Mouse (Mus musculus) v-Abl transformed pro-B cells (cell line): ENCODE measurements around the gene Mt1.

ENCODE experiments used
- in situ Hi-C, 2 experiments: fragments of 400-800 bp; cut with MboI; formaldehyde crosslinking; loops; one replicate each; pipeline ENCODE4 v1.15.1; 2025; ENCODE audit not compliant: unreplicated experiment in 2 of 2

The Mt1 gene

GRCm38 (mm10) chr8:94172809-94173732 is 5.8 kb upstream of the Mt1 start:
- in situ Hi-C loops, result no loop called here

GRCm38 (mm10) chr8:94173848-94174403 is 5.0 kb upstream of the Mt1 start:
- in situ Hi-C loops, result no loop called here

GRCm38 (mm10) chr8:94174619-94175213 is 4.2 kb upstream of the Mt1 start:
- in situ Hi-C loops, result loop anchor here in 1 of 2 experiments (25.0 kb wide), 1 partner anchor 1812 kb away; the partner anchor contains the start of gene Irx5

GRCm38 (mm10) chr8:94177716-94178390 is 1.0 kb upstream of the Mt1 start:
- in situ Hi-C loops, result loop anchor here in 1 of 2 experiments (25.0 kb wide), 1 partner anchor 1816 kb away; the partner anchor contains the start of gene Irx5

- in situ Hi-C loops, result loop anchor here (10.0 to 25.0 kb wide), 2 partner anchors 1815 to 1818 kb away; partner anchors contain the start of gene Irx5 (in 1 of the 2)
These were observed 1.1 kb downstream of the Mt1 start for GRCm38 (mm10) chr8:94179713-94180560.

GRCm38 (mm10) chr8:94180561-94180908 is 1.7 kb downstream of the Mt1 start:
- in situ Hi-C loops, result loop anchor here (10.0 to 25.0 kb wide), 2 partner anchors 1816 to 1818 kb away; partner anchors contain the start of gene Irx5 (in 1 of the 2)

- in situ Hi-C loops, result loop anchor here (10.0 to 25.0 kb wide), 2 partner anchors 1817 to 1820 kb away; partner anchors contain the start of gene Irx5 (in 1 of the 2)
These were observed 3.4 kb downstream of the Mt1 start for GRCm38 (mm10) chr8:94182055-94182929.

GRCm38 (mm10) chr8:94183117-94183516 is 4.2 kb downstream of the Mt1 start:
- in situ Hi-C loops, result loop anchor here (10.0 to 25.0 kb wide), 2 partner anchors 1818 to 1821 kb away; partner anchors contain the start of gene Irx5 (in 1 of the 2)

- in situ Hi-C loops, result loop anchor here (10.0 to 25.0 kb wide), 2 partner anchors 1820 to 1822 kb away; partner anchors contain the start of gene Irx5 (in 1 of the 2)
These were observed 5.5 kb downstream of the Mt1 start for GRCm38 (mm10) chr8:94184357-94184843.

- in situ Hi-C loops, result loop anchor here (10.0 to 25.0 kb wide), 2 partner anchors 1821 to 1823 kb away; partner anchors contain the start of gene Irx5 (in 1 of the 2)
These were observed 6.9 kb downstream of the Mt1 start for GRCm38 (mm10) chr8:94185791-94186190.

- in situ Hi-C loops, result loop anchor here (10.0 to 25.0 kb wide), 2 partner anchors 1822 to 1824 kb away; partner anchors contain the start of gene Irx5 (in 1 of the 2)
These were observed 7.7 kb downstream of the Mt1 start for GRCm38 (mm10) chr8:94186542-94186941.

GRCm38 (mm10) chr8:94187290-94188002 is 8.6 kb downstream of the Mt1 start:
- in situ Hi-C loops, result loop anchor here (10.0 to 25.0 kb wide), 2 partner anchors 1823 to 1825 kb away; partner anchors contain the start of gene Irx5 (in 1 of the 2)

- in situ Hi-C loops, result loop anchor here (5.0 to 25.0 kb wide), 5 partner anchors 87 to 1827 kb away; partner anchors contain the start of genes Irx5 (in 1 of the 2), Nudt21 (in 1 of the 2) and Ogfod1 (in 1 of the 2)
These were observed 10.6 kb downstream of the Mt1 start for GRCm38 (mm10) chr8:94189275-94190031.

- in situ Hi-C loops, result loop anchor here (5.0 to 25.0 kb wide), 4 partner anchors 89 to 1829 kb away; partner anchors contain the start of genes Irx5 (in 1 of the 2), Nudt21 (in 1 of the 2) and Ogfod1 (in 1 of the 2)
These were observed 12.3 kb downstream of the Mt1 start for GRCm38 (mm10) chr8:94191101-94191691.

- in situ Hi-C loops, result loop anchor here (5.0 to 25.0 kb wide), 4 partner anchors 91 to 1831 kb away; partner anchors contain the start of genes Irx5 (in 1 of the 2), Nudt21 (in 1 of the 2) and Ogfod1 (in 1 of the 2)
These were observed 14.0 kb downstream of the Mt1 start for GRCm38 (mm10) chr8:94192926-94193325.
